Mouse (Mus musculus) gastrocnemius, adult 8-10 months (tissue): ENCODE measurements around the gene Accsl. TPM values are rescaled to one million over a fixed set of nuclear protein-coding genes. Genes with fewer than 3 reads are reported as not detected.

Experiments used
- DNase-seq, 2 experiments: peaks; one replicate each; pipeline ENCODE4 v3.0.0; 2022; ENCODE audit warnings: low spot score in 2 of 2
- total RNA-seq, 4 experiments: library from RNA; stranded (reverse); gene quantifications; 2 replicates each; pipeline ENCODE4 v1.2.4; 2022

The Accsl gene
- total RNA-seq, 4 experiments from 2014 or later, result not detected

DNA sequence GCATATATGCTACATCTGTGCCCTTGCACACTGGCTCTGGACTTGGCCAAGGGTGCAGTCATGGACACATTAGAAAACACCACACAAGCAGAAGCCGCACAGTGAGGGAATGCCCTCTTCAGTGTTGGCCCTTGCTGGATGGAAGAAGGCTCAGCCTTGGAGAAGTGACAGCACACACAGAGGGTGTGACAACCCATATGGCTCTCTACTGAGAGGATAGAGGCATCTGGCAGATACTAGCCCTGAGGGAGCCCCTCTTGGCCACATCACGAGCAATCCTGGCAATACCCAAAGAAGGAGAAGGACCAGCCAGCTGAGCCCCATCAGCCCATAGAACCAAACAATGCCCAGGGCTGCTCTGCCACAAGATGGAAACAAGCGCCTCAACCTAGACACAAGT lies 5.6 kb upstream of the Accsl start:
- no peak for DNase-seq

GRCm38 (mm10) chr2:93874227-93874514 lies 5.2 kb upstream of the Accsl start:
- DNase-seq, result peak in 1 of 2 experiments; percentile 21

DNA sequence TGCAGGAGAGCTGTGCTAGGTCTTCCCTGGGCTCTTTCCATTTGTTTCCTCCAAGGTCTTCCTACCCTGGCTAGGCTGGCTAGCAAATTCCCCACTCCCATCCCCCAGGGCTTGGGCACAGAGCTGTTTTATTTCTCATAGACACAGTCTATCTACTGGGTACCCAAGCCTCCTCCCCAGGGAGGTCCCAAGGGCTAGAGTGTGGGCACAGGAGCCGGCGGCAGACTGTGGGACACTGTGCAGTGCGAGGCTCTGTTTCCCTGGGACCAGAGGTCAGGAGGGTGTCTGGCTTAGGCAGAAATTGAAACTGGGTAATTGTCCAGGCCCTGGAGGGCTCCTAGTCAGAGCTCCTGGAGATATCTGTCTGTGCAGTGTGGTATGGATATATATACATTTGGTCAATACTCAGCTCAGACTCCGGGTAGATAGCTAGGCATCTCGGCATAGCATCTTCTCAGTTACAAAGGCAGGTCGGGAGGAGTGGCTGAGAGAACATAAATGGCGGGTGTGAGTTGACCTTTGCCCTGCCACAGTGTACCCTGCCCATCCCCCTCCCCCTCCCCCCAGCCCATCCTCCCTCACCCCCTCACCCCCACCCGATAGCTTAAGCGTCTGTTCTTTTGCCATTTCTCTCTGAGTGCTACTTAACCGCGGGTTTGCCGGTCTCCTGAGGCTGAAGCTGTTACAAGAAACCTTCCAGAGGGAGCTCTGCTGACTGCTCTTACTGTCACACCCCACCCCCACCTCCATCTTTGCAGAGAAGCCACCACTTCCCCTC lies 4.7 kb upstream of the Accsl start:
- DNase-seq, result no peak

GRCm38 (mm10) chr2:93872257-93872656 lies 3.3 kb upstream of the Accsl start:
- DNase-seq, result no peak

DNA sequence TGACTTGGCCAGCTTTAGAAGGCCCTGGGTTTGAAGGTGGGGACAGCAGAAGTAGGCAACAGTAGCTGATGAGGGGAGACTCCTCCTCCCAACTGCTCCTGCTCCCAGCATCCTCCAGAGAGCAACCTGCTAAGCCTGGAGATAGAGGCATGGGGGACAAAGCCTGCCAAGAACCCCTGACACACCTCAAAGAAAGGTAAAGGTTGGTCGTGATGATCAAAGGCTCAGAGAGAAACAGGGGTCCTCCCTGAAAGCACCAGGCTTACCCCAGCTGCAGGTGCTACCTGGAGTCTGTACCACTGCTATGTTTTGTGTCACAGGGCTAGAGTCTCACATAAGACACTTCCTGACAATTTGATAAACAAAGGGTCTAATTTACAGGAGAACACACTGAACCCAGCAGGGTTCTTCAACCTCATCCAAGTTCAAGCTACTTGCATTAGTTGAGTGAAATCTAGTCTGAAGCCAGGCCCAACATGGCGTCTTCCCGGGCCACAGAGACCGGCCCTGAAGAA lies 2.5 kb upstream of the Accsl start:
- DNase-seq, result no peak

GRCm38 (mm10) chr2:93870842-93871241 lies 1.9 kb upstream of the Accsl start:
- peak; percentile 35 to 39 for DNase-seq

GRCm38 (mm10) chr2:93868566-93868965 lies 391 bp downstream of the Accsl start:
- DNase-seq, result no peak

GRCm38 (mm10) chr2:93863229-93863628 lies 5.7 kb downstream of the Accsl start:
- DNase-seq, result no peak

GRCm38 (mm10) chr2:93858845-93859244 lies 10.1 kb downstream of the Accsl start:
- no peak for DNase-seq

DNA sequence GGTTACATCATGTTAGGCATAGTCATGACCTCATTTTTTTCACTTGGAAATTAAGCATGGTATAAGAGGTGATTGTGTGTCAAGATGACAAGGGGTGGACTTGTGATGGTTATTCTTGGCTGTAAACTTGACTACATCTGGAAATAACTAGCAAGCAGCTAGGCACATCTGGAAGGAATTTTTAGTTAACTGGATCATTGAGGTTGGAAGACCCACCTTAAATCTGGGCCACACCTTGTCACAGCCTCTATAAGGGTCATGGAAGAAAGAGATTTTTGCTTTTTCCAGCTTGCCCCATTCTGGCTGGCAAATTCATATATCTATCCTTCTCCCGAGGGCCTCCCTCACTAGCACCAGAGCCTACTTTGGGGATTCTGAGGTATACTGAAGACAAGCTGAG lies 17.7 kb downstream of the Accsl start:
- no peak for DNase-seq

GRCm38 (mm10) chr2:93850317-93850944 lies 18.5 kb downstream of the Accsl start:
- no peak for DNase-seq

DNA sequence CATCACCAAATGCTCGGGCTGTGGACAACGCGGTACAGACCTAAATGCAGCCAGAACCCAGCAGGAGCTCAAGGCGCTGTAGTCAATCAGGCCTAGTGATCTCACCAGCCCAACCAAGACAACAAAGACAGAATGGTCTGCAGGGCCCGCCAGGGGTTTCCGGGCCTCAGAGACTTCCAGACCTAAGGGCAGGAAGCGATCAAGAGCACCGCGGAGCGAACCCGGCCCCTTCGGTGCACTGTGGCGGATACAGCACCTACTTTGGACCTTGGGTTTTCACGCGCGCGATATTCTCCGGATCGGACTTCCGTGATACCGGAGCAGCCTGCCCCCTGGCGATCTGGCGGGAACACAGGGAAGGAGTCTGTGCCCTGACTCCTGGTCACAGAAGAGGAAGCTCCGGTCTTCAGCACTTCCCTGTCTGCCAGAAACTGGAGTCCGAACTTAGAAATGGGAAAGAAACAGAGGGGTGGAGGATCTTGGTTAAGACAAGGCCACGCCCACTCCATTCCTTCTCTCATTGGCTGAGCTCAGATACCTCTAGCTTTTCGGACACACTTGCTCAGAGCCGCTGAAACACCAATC lies 19.4 kb downstream of the Accsl start, which contains the start of gene Accs:
TSS of gene Accs (minus strand) at position 439 of the 585 bp plus-strand sequence.
- DNase-seq, result peak; percentile 42 to 53

DNA sequence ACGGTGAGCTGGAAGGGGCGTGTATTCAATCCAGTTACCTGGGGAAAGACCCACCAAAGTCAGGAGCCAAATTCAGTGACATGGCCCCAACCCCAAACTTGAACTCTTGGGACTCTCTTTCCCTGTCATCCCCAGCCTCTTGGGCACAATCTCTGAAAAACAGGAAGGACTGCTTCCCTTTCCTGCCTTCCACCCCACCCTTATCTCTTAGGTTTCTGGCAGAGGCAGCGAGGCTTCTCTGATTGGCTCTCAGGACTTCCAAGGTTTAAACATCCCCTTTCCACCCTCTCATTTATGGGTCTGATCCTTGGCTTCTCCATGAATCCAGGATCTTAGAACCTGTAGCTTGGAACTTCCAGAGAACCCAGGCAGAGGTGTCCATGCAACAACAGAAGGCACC lies 27.6 kb downstream of the Accsl start:
- no peak for DNase-seq

DNA sequence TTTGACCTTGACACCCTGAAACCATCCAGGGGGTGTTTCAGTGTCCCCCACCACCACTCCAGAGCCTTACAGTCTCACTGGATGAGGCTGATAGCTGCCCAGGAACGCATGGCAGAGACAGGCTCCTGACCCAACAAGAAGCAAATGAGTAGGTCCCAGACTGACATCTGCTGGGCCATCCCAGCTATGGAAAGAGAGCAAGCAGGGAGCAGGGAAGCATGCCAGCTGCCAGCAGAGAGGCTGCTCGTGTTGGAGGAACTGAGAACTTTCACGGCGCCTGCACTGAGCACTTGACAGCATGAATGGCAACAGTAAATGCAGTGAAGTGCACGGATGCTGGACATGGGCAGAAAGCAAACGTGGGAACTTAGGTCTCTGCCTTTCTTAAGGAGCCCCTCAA lies 28.8 kb downstream of the Accsl start:
- DNase-seq, result no peak

- DNase-seq, result peak in 1 of 2 experiments; percentile 9
These were observed 30.0 kb downstream of the Accsl start for GRCm38 (mm10) chr2:93838931-93839330.

- no peak for DNase-seq
These were observed 32.6 kb downstream of the Accsl start for GRCm38 (mm10) chr2:93836232-93836785.

- no peak for DNase-seq
These were observed 33.4 kb downstream of the Accsl start for GRCm38 (mm10) chr2:93835596-93835995.

DNA sequence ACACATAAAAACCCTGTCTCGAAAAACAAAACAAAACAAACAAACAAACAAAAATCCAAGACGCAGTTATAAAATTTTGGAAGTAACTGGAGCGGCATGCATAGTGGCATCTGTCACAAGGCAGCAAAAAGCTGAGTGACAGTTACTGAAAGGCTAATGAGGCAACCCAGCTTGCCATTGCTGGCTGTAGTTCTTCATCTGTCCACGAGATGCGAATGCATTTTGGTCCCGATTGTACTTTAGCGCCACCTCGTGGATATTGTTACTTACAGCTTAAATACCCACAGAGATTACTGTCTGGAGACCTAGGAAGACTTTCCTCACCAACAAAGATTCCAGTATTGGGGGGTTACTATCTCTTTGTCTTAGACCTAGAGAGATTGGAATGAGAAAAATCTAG lies 45.4 kb downstream of the Accsl start:
- no peak for DNase-seq

- peak; percentile 62 to 78 for DNase-seq
These were observed 46.8 kb downstream of the Accsl start, which contains the start of gene Ext2 for GRCm38 (mm10) chr2:93822045-93822749. Gene Ext2 (minus strand): TSS chr2:93822568.

- no peak for DNase-seq
These were observed 51.2 kb downstream of the Accsl start for GRCm38 (mm10) chr2:93817791-93818190.

DNA sequence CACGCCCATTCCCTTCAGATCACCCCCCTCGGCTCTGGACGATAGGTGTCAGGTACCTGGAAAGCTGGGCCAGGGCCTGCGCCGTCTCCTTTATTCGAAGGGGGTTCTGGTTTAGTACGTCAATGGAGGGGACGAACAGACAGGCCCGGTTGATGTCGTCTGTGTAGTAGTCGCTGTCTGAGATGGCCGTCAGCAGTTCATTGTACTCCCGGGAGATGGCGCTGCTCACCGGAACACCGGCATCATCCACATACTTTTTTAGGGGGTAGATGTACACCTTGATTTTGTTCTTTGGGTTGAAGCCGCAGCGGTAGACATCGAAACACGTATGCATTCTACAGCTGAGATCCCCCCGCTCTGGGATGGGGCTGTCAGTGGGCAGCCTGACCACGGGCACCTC lies 55.6 kb downstream of the Accsl start:
- DNase-seq, result no peak

DNA sequence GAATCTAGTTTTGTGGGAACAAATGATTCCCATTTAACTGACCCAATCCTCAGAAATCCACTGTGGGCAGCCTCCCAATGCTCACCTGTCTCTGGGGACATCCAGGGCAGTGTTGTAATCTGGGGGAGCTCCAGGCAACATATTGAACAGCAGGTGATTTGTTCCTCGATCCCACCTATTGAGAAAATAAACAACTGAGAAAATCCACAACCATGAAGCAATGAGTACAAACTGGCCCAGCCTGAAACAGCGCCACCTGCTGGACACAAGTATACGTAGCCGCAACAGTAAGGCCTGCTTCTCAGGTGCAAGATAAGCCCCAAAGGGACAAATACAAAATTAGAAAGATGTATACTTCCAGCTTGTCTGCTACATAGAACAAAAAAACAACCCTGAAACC lies 57.1 kb downstream of the Accsl start:
- DNase-seq, result no peak
